Mouse (Mus musculus): ENCODE data around the gene Tox3.

DNA sequence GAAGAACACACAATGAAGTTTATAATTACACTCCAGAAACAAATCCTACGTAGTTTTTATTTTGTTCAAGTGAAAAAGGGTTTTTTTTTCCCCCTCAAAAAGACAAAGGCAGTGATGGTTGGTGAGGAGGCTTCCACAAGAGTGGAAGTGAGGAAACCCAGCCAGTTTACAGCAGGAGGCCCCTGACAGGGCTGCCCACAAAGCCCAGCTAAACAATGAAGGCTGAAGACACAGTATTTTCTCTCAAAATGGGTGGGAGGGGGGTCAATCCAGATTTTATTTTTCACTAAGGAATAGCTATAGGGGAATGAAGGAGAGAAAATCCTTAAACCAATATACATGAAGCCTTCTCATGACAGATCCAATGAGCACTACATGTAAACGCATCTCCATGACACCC is 5.4 kb upstream of the Tox3 start:
- TF ChIP-seq CTCF (IDR thresholded peaks at IDR 0.05; ENCODE audit: low read depth, low read length) (no peak), POLR2A (IDR thresholded peaks at IDR 0.05; ENCODE audit: insufficient read depth, low read length) (no peak), EP300 (IDR thresholded peaks at IDR 0.05; ENCODE audit: insufficient read depth, low read depth, low read length) (no peak)

All from ES-Bruce4 (cell line).